Mouse (Mus musculus) brain, embryonic 14.5 days (tissue): Measurements from ENCODE around the gene Plcd1. TPM values are rescaled to one million over a fixed set of nuclear protein-coding genes. Genes with fewer than 3 reads are reported as not detected.

Experiments used
- DNase-seq: peaks from one replicate; pipeline ENCODE4 v3.0.0-alpha.2; 2011; ENCODE audit warnings: low read depth
- CTCF ChIP-seq: fragments of 200-500 bp; IDR thresholded peaks from 2 replicates; pipeline ENCODE4 v1.5.1; 2012; ENCODE audit warnings: inconsistent platforms, mild to moderate bottlenecking, moderate library complexity, borderline replicate concordance; ENCODE audit not compliant: insufficient read depth, insufficient read length; ENCODE audit errors: extremely low read depth
- POLR2A ChIP-seq: fragments of 200-500 bp; IDR thresholded peaks from 2 replicates; pipeline ENCODE4 v1.6.1; 2012; ENCODE audit warnings: mild to moderate bottlenecking, inconsistent platforms, borderline replicate concordance; ENCODE audit not compliant: poor library complexity, insufficient read depth, insufficient read length, severe bottlenecking; ENCODE audit errors: extremely low read depth
- polyA plus RNA-seq: library from polyadenylated mRNA; depleted of rRNA; stranded (reverse); fragments of >200 nt; gene quantifications from 2 replicates; pipeline ENCODE4 v1.2.3, GENCODE M21; 2012; rRNA removed

Plcd1 gene
- polyA plus RNA-seq, 1 experiment, result 25.0 TPM

- peak; percentile 68 for TF ChIP-seq CTCF
- no peak for TF ChIP-seq POLR2A
- DNase-seq, result peak; percentile 61
Observed at GRCm38 (mm10) chr9:119029568-119029967, 63.7 kb downstream of the Plcd1 start.

GRCm38 (mm10) chr9:119028226-119029195 lies 64.8 kb downstream of the Plcd1 start:
- DNase-seq, result no peak
- TF ChIP-seq CTCF (no peak), POLR2A (no peak)

- DNase-seq, result no peak
- TF ChIP-seq CTCF (no peak), POLR2A (no peak)
Observed at GRCm38 (mm10) chr9:119027337-119027736, 66.0 kb downstream of the Plcd1 start.

GRCm38 (mm10) chr9:119025832-119026331 lies 67.4 kb downstream of the Plcd1 start:
- DNase-seq, result no peak
- TF ChIP-seq CTCF (no peak), POLR2A (no peak)

GRCm38 (mm10) chr9:119025263-119025662 lies 68.0 kb downstream of the Plcd1 start:
- TF ChIP-seq CTCF (no peak), POLR2A (no peak)
- no peak for DNase-seq

GRCm38 (mm10) chr9:119021731-119022130 lies 71.6 kb downstream of the Plcd1 start:
- TF ChIP-seq CTCF (no peak), POLR2A (no peak)
- DNase-seq, result no peak

Other genes starting within 250 kb of the Plcd1 start
- 13.8 and 16.0 TPM in 2 replicates for gene Ctdspl, start 167.0 kb downstream of the Plcd1 start, polyA plus RNA-seq
- gene Vill, start 40.7 kb downstream of the Plcd1 start, polyA plus RNA-seq, result 5.0 and 6.5 TPM in 2 replicates
- gene Dlec1, start 9.0 kb upstream of the Plcd1 start, polyA plus RNA-seq, result 0.92 and 2.2 TPM in 2 replicates
- 1.4 and 2.1 TPM in 2 replicates for gene Acaa1b, start 63.6 kb upstream of the Plcd1 start, polyA plus RNA-seq
- gene Gm47289, start 65.7 kb upstream of the Plcd1 start, polyA plus RNA-seq, result not detected in 2 replicates
- 0.06 and 0.10 TPM in 2 replicates for gene Slc22a13, start 115.6 kb upstream of the Plcd1 start, polyA plus RNA-seq
- gene Oxsr1, start 228.9 kb upstream of the Plcd1 start, polyA plus RNA-seq, result 53.8 and 55.0 TPM in 2 replicates
- 132 and 164 TPM in 2 replicates for gene Acaa1a, start 246.2 kb upstream of the Plcd1 start, polyA plus RNA-seq
- 3.1 and 4.4 TPM in 2 replicates for gene Myd88, start 247.9 kb upstream of the Plcd1 start, polyA plus RNA-seq